Mouse (Mus musculus) thymus, adult 2 months (tissue): ENCODE data around the gene Alcam. TPM values are rescaled to one million over a fixed set of nuclear protein-coding genes. Genes with fewer than 3 reads are reported as not detected.

ENCODE experiments used
- DNase-seq: peaks from one replicate; pipeline ENCODE4 v3.0.0; 2021
- H3K27ac ChIP-seq: fragments of 200-500 bp; 2 replicates; pipeline ENCODE4 v1.5.1; 2012; ENCODE audit warnings: low read length, control low read depth; ENCODE audit not compliant: control insufficient read depth, insufficient read depth
- H3K27me3 ChIP-seq: fragments of 200-500 bp; 2 replicates; pipeline ENCODE4 v1.6.1; 2012; ENCODE audit warnings: mild to moderate bottlenecking, low read length, moderate library complexity, mixed read lengths; ENCODE audit not compliant: control insufficient read depth, insufficient read depth
- H3K36me3 ChIP-seq: fragments of 200-500 bp; 2 replicates; pipeline ENCODE4 v1.6.1; 2012; ENCODE audit warnings: mild to moderate bottlenecking, low read length, moderate library complexity; ENCODE audit not compliant: control insufficient read depth, insufficient read depth
- H3K4me1 ChIP-seq: fragments of 200-500 bp; replicated peaks from 2 replicates; pipeline ENCODE4 v1.6.1; 2012; ENCODE audit warnings: low read length; ENCODE audit not compliant: control insufficient read depth, insufficient read depth
- H3K4me3 ChIP-seq: fragments of 200-500 bp; 2 replicates; pipeline ENCODE4 v1.5.1; 2012; ENCODE audit warnings: mild to moderate bottlenecking, low read length, control low read depth, moderate library complexity; ENCODE audit not compliant: control insufficient read depth, insufficient read depth
- CTCF ChIP-seq: fragments of 200-500 bp; IDR thresholded peaks from 2 replicates; pipeline ENCODE4 v1.5.1; 2012; ENCODE audit warnings: mild to moderate bottlenecking, control low read depth, low read length, moderate library complexity, borderline replicate concordance; ENCODE audit not compliant: control insufficient read depth, poor library complexity, insufficient read depth; ENCODE audit errors: extremely low read depth
- POLR2A ChIP-seq: fragments of 200-500 bp; IDR thresholded peaks from 2 replicates; pipeline ENCODE4 v1.6.1; 2012; ENCODE audit warnings: mild to moderate bottlenecking, low read length, control low read depth, moderate library complexity; ENCODE audit not compliant: control insufficient read depth, poor library complexity, insufficient read depth; ENCODE audit errors: extremely low read depth
- WGBS: fragments of 180-500 bp; shearing (Covaris S2); methylation state at CpG from one replicate; pipeline ENCODE4 v1.1.7; 2018; 5-methylcytosine and 5-hydroxymethylcytosine counted together
- polyA plus RNA-seq: library from polyadenylated mRNA; depleted of rRNA; stranded (reverse); fragments of >200 nt; gene quantifications from 2 replicates; pipeline ENCODE4 v1.2.3, GENCODE M21; 2012

Gene Alcam
- polyA plus RNA-seq, 1 experiment: 7.7 TPM

DNA sequence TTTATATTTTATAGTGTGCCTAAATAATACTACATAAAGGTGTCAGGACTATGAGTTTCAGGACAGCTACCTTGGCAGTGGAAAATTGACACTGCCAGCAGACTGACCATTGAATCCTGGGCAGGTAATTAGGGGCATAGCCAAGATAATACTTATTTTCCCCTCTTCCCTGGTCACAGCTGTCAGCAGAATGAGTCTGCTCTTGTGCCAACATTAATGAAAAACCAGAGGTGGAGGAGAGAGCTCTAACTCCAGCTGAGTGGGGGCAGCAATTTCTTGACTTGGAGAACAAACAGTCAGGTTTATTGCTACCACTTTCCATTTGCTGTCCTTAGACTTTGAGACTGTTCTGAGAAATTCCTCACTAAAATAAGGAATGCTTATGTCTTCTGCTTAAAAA lies 190.1 kb downstream of the Alcam start:
- Histone ChIP-seq H3K4me3 (no peak overlapping the region), H3K4me1 (no peaks in the 10 kb centered on the region), H3K27me3 (no peaks in the 10 kb centered on the region), H3K27ac (no peak overlapping the region), H3K36me3 (no peaks in the 10 kb centered on the region)
- no peak for DNase-seq
- TF ChIP-seq CTCF (no peak), POLR2A (no peak)

GRCm38 (mm10) chr16:52262582-52262981 lies 191.3 kb downstream of the Alcam start:
- Histone ChIP-seq H3K4me1 (no peaks in the 10 kb centered on the region), H3K4me3 (no peak overlapping the region), H3K27me3 (no peaks in the 10 kb centered on the region), H3K36me3 (no peaks in the 10 kb centered on the region), H3K27ac (no peak overlapping the region)
- DNase-seq: no peak
- no peak for TF ChIP-seq CTCF
- no peak for TF ChIP-seq POLR2A
- WGBS: 86% methylated on average over 1 of the region's 1 CpGs

- TF ChIP-seq CTCF: no peak
- no peak for TF ChIP-seq POLR2A
- Histone ChIP-seq H3K27ac (no peak overlapping the region), H3K4me1 (no peaks in the 10 kb centered on the region), H3K27me3 (no peaks in the 10 kb centered on the region), H3K36me3 (no peaks in the 10 kb centered on the region), H3K4me3 (no peak overlapping the region)
- WGBS: 100% methylated on average over 1 of the region's 1 CpGs
- DNase-seq: no peak
Observed at GRCm38 (mm10) chr16:52261755-52262154, 192.1 kb downstream of the Alcam start.

DNA sequence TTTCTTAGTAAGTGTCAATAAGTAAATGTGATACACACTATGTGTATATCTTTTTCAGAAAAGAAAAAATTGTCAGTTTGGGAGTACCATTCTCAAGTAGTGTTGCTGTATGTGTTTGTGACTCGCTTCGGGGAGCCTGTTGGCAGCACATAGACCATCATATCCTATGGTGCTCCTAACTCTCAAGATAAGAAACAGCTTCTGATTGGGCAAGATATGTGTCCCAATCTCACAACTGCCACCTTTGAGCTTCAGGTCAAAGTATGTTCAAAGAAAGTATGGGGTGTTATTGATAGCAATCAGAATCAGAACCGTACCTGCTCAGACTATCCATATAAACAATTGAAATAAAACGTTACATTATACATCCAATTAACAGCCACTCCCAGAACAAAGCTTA lies 202.9 kb downstream of the Alcam start:
- H3K4me1 ChIP-seq: no peaks in the 10 kb centered on the region
- 95% methylated on average over 4 of the region's 4 CpGs for WGBS
- H3K27me3 ChIP-seq: no peaks in the 10 kb centered on the region
- no peak overlapping the region for H3K27ac ChIP-seq
- no peak for DNase-seq
- TF ChIP-seq CTCF (no peak), POLR2A (no peak)
- H3K4me3 ChIP-seq: no peak overlapping the region
- no peaks in the 10 kb centered on the region for H3K36me3 ChIP-seq

- 96% methylated on average over 4 of the region's 4 CpGs for WGBS
- Histone ChIP-seq H3K27ac (no peak overlapping the region), H3K4me3 (no peak overlapping the region), H3K27me3 (no peaks in the 10 kb centered on the region), H3K4me1 (no peaks in the 10 kb centered on the region), H3K36me3 (no peaks in the 10 kb centered on the region)
- TF ChIP-seq CTCF: no peak
- TF ChIP-seq POLR2A: no peak
- DNase-seq: no peak
Observed at GRCm38 (mm10) chr16:52250196-52250595, 203.7 kb downstream of the Alcam start.

GRCm38 (mm10) chr16:52243421-52243973 lies 210.4 kb downstream of the Alcam start:
- Histone ChIP-seq H3K36me3 (no peaks in the 10 kb centered on the region), H3K27me3 (no peaks in the 10 kb centered on the region), H3K27ac (no peak overlapping the region), H3K4me1 (no peaks in the 10 kb centered on the region), H3K4me3 (no peak overlapping the region)
- TF ChIP-seq POLR2A: no peak
- TF ChIP-seq CTCF: no peak
- 93% methylated on average over 4 of the region's 4 CpGs for WGBS
- DNase-seq: no peak

DNA sequence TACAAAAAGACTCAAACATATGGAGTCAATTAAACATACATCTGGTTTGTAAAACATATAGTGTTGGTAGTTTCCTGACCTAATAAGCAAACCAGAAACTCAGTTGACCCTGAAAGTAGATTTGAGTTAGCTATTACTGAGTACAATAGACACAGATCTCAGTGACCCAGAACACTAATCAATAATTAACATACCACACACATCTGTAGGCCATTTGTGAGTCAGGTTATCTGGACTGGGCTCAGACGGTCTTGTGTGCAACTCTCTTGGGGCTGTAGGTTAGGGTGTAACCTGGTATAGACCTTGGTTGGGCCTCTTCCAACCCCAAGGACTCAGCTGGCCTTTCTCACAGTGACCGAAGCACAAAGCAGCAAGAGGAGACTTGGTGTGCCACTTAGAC lies 211.7 kb downstream of the Alcam start:
- 100% methylated on average over 2 of the region's 2 CpGs for WGBS
- Histone ChIP-seq H3K36me3 (no peaks in the 10 kb centered on the region), H3K27ac (no peak overlapping the region), H3K4me1 (no peaks in the 10 kb centered on the region), H3K4me3 (no peak overlapping the region), H3K27me3 (no peaks in the 10 kb centered on the region)
- DNase-seq: no peak
- TF ChIP-seq POLR2A (no peak), CTCF (no peak)
